Mouse (Mus musculus) lung, postnatal 0 days (tissue): Measurements from ENCODE around the gene Stac. TPM values are rescaled to one million over a fixed set of nuclear protein-coding genes. Genes with fewer than 3 reads are reported as not detected.

ENCODE experiments used
- ATAC-seq: fragments of 200-750 bp; cut with Nextera tagmentation; 2 replicates; pipeline ENCODE4 v1.8.0; 2017; ENCODE audit warnings: moderate library complexity
- DNase-seq: peaks from one replicate; pipeline ENCODE4 v3.0.0-alpha.2; 2016; ENCODE audit warnings: low spot score
- H3K27ac ChIP-seq: fragments of 300-500 bp; sonication (generic); 2 replicates; pipeline ENCODE4 v1.5.1; 2014; ENCODE audit warnings: antibody characterized with exemption, mild to moderate bottlenecking, low read length, mixed read lengths
- H3K27me3 ChIP-seq: fragments of 300-500 bp; sonication (generic); replicated peaks from 2 replicates; pipeline ENCODE4 v1.6.1; 2014; ENCODE audit warnings: low read length, mixed read lengths; ENCODE audit not compliant: insufficient read depth
- H3K36me3 ChIP-seq: fragments of 300-500 bp; sonication (generic); 2 replicates; pipeline ENCODE4 v1.6.1; 2014; ENCODE audit warnings: low read length, mixed read lengths; ENCODE audit not compliant: insufficient read depth
- H3K4me1 ChIP-seq: fragments of 300-500 bp; sonication (generic); 2 replicates; pipeline ENCODE4 v1.6.1; 2014; ENCODE audit warnings: antibody characterized with exemption, low read depth, low read length, mixed read lengths; ENCODE audit not compliant: insufficient read depth
- H3K4me2 ChIP-seq: fragments of 300-500 bp; sonication (generic); replicated peaks from 2 replicates; pipeline ENCODE4 v1.6.1; 2014; ENCODE audit warnings: low read depth, mild to moderate bottlenecking, low read length, moderate library complexity, mixed read lengths
- H3K4me3 ChIP-seq: fragments of 300-500 bp; sonication (generic); 2 replicates; pipeline ENCODE4 v1.5.1; 2014; ENCODE audit warnings: low read depth, low read length
- H3K9ac ChIP-seq: fragments of 300-500 bp; sonication (generic); replicated peaks from 2 replicates; pipeline ENCODE4 v1.6.1; 2014; ENCODE audit warnings: low read depth, mild to moderate bottlenecking
- H3K9me3 ChIP-seq: fragments of 300-500 bp; sonication (generic); 2 replicates; pipeline ENCODE4 v1.6.1; 2016; ENCODE audit warnings: low read length, mixed read lengths
- CTCF ChIP-seq: IDR thresholded peaks from 2 replicates; pipeline ENCODE4 v1.5.1; 2016; ENCODE audit warnings: antibody characterized with exemption, mild to moderate bottlenecking
- EP300 ChIP-seq: IDR thresholded peaks from 2 replicates; pipeline ENCODE4 v1.6.1; 2016; ENCODE audit warnings: antibody characterized with exemption, mild to moderate bottlenecking, control low read depth
- WGBS: fragments of 180-500 bp; shearing (Covaris S2); extraction: QIAGEN DNeasy Blood & Tissue Kit; methylation state at CpG from one replicate; pipeline ENCODE4 v1.1.7; 2014; 5-methylcytosine and 5-hydroxymethylcytosine counted together
- polyA plus RNA-seq: library from polyadenylated mRNA; unstranded; fragments of >200 nt; fragmentation: Nextera tagmentation; extraction: Ambion mirVana; gene quantifications from 2 replicates; pipeline ENCODE4 v1.2.1, GENCODE M21; 2015

The Stac gene
- polyA plus RNA-seq, 1 experiment from 2014 or later: 0.36 TPM

DNA sequence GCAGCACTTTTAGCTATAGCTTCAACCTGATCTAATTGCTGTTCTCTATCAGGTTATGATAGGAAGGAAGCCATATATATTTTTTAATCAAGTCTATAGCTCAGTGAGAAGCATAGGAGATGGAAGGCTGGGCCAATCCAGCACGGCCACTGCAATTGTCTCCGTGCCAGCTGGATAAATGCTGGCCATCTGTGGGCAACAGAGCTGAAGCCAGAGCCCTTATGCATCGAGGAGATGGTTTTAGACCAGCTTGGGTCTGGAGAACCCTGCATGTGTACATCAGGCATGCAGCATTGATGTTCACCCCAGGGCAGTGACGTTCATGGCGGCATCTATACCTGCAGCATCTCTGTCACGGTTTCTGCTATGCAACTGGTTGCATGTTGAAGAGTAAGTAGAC lies 20.3 kb downstream of the Stac start:
- no peaks in the 10 kb centered on the region for H3K9me3 ChIP-seq
- H3K36me3 ChIP-seq: no peaks in the 10 kb centered on the region
- H3K4me3 ChIP-seq: no peak overlapping the region
- no peak overlapping the region for H3K27ac ChIP-seq
- no peak for DNase-seq
- ATAC-seq: no peak
- 77% methylated on average over 6 of the region's 6 CpGs for WGBS
- H3K9ac ChIP-seq: no peak overlapping the region
- H3K27me3 ChIP-seq: no peaks in the 10 kb centered on the region
- no peaks in the 10 kb centered on the region for H3K4me1 ChIP-seq
- H3K4me2 ChIP-seq: no peak overlapping the region
- TF ChIP-seq EP300 (no peak), CTCF (no peak)

DNA sequence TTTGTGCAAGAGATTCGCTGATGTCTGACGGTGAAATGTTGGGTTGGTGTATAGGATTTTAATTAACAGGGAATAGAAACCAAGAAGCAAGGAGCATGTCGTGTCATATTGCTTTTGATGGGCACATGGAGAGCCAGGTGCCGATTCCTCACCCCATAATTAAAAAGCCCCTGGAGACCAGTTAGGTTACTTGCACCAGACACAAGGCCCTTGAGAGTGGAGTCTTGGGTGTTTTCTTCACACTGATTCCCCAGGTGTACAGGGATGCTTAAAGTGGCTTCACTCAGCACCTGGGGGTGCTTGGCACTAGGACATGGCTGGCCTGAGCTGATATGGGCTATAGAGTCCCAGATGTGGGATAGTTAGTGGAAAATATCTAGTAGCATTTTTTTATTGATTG lies 35.1 kb downstream of the Stac start:
- Histone ChIP-seq H3K4me1 (no peaks in the 10 kb centered on the region), H3K9me3 (no peaks in the 10 kb centered on the region)
- 90% methylated on average over 4 of the region's 4 CpGs for WGBS

GRCm38 (mm10) chr9:111644228-111644627 lies 45.9 kb downstream of the Stac start:
- no peak overlapping the region for H3K9ac ChIP-seq
- WGBS: 74% methylated on average over 4 of the region's 4 CpGs
- H3K9me3 ChIP-seq: no peaks in the 10 kb centered on the region
- TF ChIP-seq CTCF (no peak), EP300 (no peak)
- H3K4me1 ChIP-seq: no peaks in the 10 kb centered on the region
- H3K4me2 ChIP-seq: no peak overlapping the region
- H3K4me3 ChIP-seq: no peak overlapping the region
- H3K27ac ChIP-seq: no peak overlapping the region
- no peak for DNase-seq
- no peaks in the 10 kb centered on the region for H3K27me3 ChIP-seq
- no peaks in the 10 kb centered on the region for H3K36me3 ChIP-seq
- ATAC-seq: no peak

More for the DNA sequence above, 35.1 kb downstream of the Stac start:
- H3K27ac ChIP-seq: no peak overlapping the region
- TF ChIP-seq CTCF (no peak), EP300 (no peak)
- H3K36me3 ChIP-seq: no peaks in the 10 kb centered on the region
- no peak overlapping the region for H3K4me3 ChIP-seq
- DNase-seq (no peak), ATAC-seq (no peak)
- H3K9ac ChIP-seq: no peak overlapping the region
- H3K27me3 ChIP-seq: no peaks in the 10 kb centered on the region
- no peak overlapping the region for H3K4me2 ChIP-seq

DNA sequence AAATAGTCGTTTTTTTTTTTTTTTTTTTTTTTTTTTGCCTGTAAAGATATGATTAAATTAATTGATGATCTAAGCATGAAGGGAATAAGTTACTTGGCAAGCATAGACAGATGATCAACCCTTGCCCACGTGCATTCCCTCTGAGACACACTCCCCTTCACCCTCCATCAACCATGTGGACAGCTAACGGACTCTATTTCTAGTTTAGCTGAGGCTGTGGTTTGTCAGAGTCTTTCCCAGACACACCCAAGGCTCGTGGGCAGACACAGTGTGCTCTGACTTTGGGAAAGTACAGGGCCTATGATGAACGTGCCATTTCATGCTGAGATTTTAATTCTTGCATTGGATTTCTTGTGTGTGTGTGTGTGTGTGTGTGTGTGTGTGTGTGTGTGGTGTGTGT lies 46.8 kb downstream of the Stac start:
- WGBS: 51% methylated on average over 5 of the region's 5 CpGs

GRCm38 (mm10) chr9:111637641-111638040 lies 52.5 kb downstream of the Stac start:
- no peaks in the 10 kb centered on the region for H3K4me1 ChIP-seq
- no peak overlapping the region for H3K4me2 ChIP-seq
- TF ChIP-seq CTCF: no peak
- TF ChIP-seq EP300: no peak
- H3K27ac ChIP-seq: no peak overlapping the region
- no peak overlapping the region for H3K9ac ChIP-seq
- WGBS: 44% methylated on average over 2 of the region's 2 CpGs
- no peak for DNase-seq
- no peaks in the 10 kb centered on the region for H3K27me3 ChIP-seq
- H3K36me3 ChIP-seq: no peaks in the 10 kb centered on the region
- H3K4me3 ChIP-seq: no peak overlapping the region
- no peak for ATAC-seq
- no peaks in the 10 kb centered on the region for H3K9me3 ChIP-seq

More for the DNA sequence above, 46.8 kb downstream of the Stac start:
- H3K27me3 ChIP-seq: no peaks in the 10 kb centered on the region
- no peak for DNase-seq
- no peak for ATAC-seq
- no peak overlapping the region for H3K4me3 ChIP-seq
- no peak overlapping the region for H3K9ac ChIP-seq
- H3K36me3 ChIP-seq: no peaks in the 10 kb centered on the region
- no peak for TF ChIP-seq EP300
- H3K4me1 ChIP-seq: no peaks in the 10 kb centered on the region
- H3K9me3 ChIP-seq: no peaks in the 10 kb centered on the region
- H3K27ac ChIP-seq: no peak overlapping the region
- H3K4me2 ChIP-seq: no peak overlapping the region

DNA sequence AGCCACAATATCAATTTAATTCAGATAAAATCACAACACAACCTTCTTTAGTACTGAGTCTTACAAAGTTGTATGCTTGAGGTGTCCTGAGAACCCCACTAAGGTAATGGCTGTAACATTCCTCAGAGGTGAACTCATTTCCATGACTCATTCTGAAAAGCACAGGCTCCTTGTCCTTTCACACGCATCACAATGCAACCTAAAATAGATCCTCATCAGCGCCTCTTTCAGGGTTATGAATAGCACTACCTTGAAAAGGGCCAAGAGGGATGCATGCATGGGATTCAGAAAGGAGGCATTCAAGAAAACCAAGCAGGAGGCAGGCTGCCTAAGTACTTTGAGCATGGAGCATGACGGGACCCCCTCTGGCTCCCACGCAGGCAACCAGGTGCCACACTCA lies 57.3 kb downstream of the Stac start:
- ATAC-seq (no peak), DNase-seq (no peak)
- Histone ChIP-seq H3K36me3 (no peaks in the 10 kb centered on the region), H3K4me1 (no peaks in the 10 kb centered on the region), H3K27me3 (no peaks in the 10 kb centered on the region), H3K9ac (no peak overlapping the region), H3K4me3 (no peak overlapping the region), H3K9me3 (no peaks in the 10 kb centered on the region), H3K27ac (no peak overlapping the region), H3K4me2 (no peak overlapping the region)
- WGBS: 58% methylated on average over 4 of the region's 4 CpGs
- TF ChIP-seq CTCF (no peak), EP300 (no peak)

- 82% methylated on average over 2 of the region's 2 CpGs for WGBS
- H3K27me3 ChIP-seq: no peaks in the 10 kb centered on the region
- TF ChIP-seq EP300 (no peak), CTCF (no peak)
- H3K4me2 ChIP-seq: no peak overlapping the region
- no peaks in the 10 kb centered on the region for H3K9me3 ChIP-seq
- H3K4me1 ChIP-seq: no peaks in the 10 kb centered on the region
- H3K9ac ChIP-seq: no peak overlapping the region
- no peak for DNase-seq
- ATAC-seq: no peak
- H3K4me3 ChIP-seq: no peak overlapping the region
- H3K36me3 ChIP-seq: no peaks in the 10 kb centered on the region
- H3K27ac ChIP-seq: no peak overlapping the region
These were observed 69.0 kb downstream of the Stac start for GRCm38 (mm10) chr9:111621191-111621590.
